Mouse (Mus musculus): ENCODE results near the gene Aldh3b3. TPM values are rescaled to one million over a fixed set of nuclear protein-coding genes. Genes with fewer than 3 reads are reported as not detected.

Aldh3b3 gene
- polyA plus RNA-seq (2017; shearing (Covaris generic)), result not detected

GRCm38 (mm10) chr19:3958470-3958869 is at the start of gene Aldh3b3:
TSS of gene Aldh3b3 (plus strand) at chr19:3958645.

GRCm38 (mm10) chr19:3912337-3913204 is 45.9 kb upstream of the Aldh3b3 start, which contains the start of gene Ndufs8:
TSS of gene Ndufs8 (minus strand) at chr19:3912774.

GRCm38 (mm10) chr19:3929211-3929941 is 29.1 kb upstream of the Aldh3b3 start, which contains the start of gene Aldh3b1:
TSS of gene Aldh3b1 (minus strand) at chr19:3929808.

GRCm38 (mm10) chr19:3935032-3935895 is 23.2 kb upstream of the Aldh3b3 start, which contains the start of gene Unc93b1:
TSS of gene Unc93b1 (plus strand) at chr19:3935186.

GRCm38 (mm10) chr19:3972229-3972628 is 13.8 kb downstream of the Aldh3b3 start, which contains the start of gene Aldh3b2:
TSS of gene Aldh3b2 (plus strand) at chr19:3972328.

GRCm38 (mm10) chr19:3986334-3986733 is 27.9 kb downstream of the Aldh3b3 start, which contains the start of gene Acy3:
TSS of gene Acy3 (plus strand) at chr19:3986570.

GRCm38 (mm10) chr19:3992416-3992815 is 34.0 kb downstream of the Aldh3b3 start, which contains the start of gene Tbx10:
TSS of gene Tbx10 (plus strand) at chr19:3992752.

GRCm38 (mm10) chr19:4000119-4000900 is 41.9 kb downstream of the Aldh3b3 start, which contains the start of the genes Nudt8 and Gm49405:
TSS of gene Nudt8 (plus strand) at chr19:4000580.
TSS of gene Gm49405 (plus strand) at chr19:4000626.

GRCm38 (mm10) chr19:4003112-4003511 is 44.7 kb downstream of the Aldh3b3 start, which contains the start of gene Doc2g:
TSS of gene Doc2g (plus strand) at chr19:4003313.

GRCm38 (mm10) chr19:4012432-4013022 is 54.1 kb downstream of the Aldh3b3 start, which contains the start of gene Ndufv1:
TSS of gene Ndufv1 (minus strand) at chr19:4012806.

Other genes starting within 250 kb of the Aldh3b3 start
- 43.1 TPM for gene Kmt5b, start 191.2 kb upstream of the Aldh3b3 start, polyA plus RNA-seq (2017; shearing (Covaris generic))
- gene Chka, start 106.9 kb upstream of the Aldh3b3 start, polyA plus RNA-seq (2017; shearing (Covaris generic)), result 2.2 TPM
- 71.7 TPM for gene Tcirg1, start 51.5 kb upstream of the Aldh3b3 start, polyA plus RNA-seq (2017; shearing (Covaris generic))
- gene Ndufs8, start 45.9 kb upstream of the Aldh3b3 start, polyA plus RNA-seq (2017; shearing (Covaris generic)), result 230 TPM
- gene Aldh3b1, start 28.8 kb upstream of the Aldh3b3 start, polyA plus RNA-seq (2017; shearing (Covaris generic)), result 0.75 TPM
- gene Unc93b1, start 23.5 kb upstream of the Aldh3b3 start, polyA plus RNA-seq (2017; shearing (Covaris generic)), result 58.1 TPM
- gene Aldh3b2, start 13.7 kb downstream of the Aldh3b3 start, polyA plus RNA-seq (2017; shearing (Covaris generic)), result not detected
- 0.40 TPM for gene Acy3, start 27.9 kb downstream of the Aldh3b3 start, polyA plus RNA-seq (2017; shearing (Covaris generic))
- gene Tbx10, start 34.1 kb downstream of the Aldh3b3 start, polyA plus RNA-seq (2017; shearing (Covaris generic)), result 0.16 TPM
- gene Nudt8, start 41.9 kb downstream of the Aldh3b3 start, polyA plus RNA-seq (2017; shearing (Covaris generic)), result 8.7 TPM
- gene Gm49405, start 42.0 kb downstream of the Aldh3b3 start, polyA plus RNA-seq (2017; shearing (Covaris generic)), result 1.8 TPM
- gene Doc2g, start 44.7 kb downstream of the Aldh3b3 start, polyA plus RNA-seq (2017; shearing (Covaris generic)), result 1.7 TPM
- gene Ndufv1, start 54.2 kb downstream of the Aldh3b3 start, polyA plus RNA-seq (2017; shearing (Covaris generic)), result 155 TPM
- 631 TPM for gene Gstp1, start 79.3 kb downstream of the Aldh3b3 start, polyA plus RNA-seq (2017; shearing (Covaris generic))
- 3.4 TPM for gene Gstp2, start 87.4 kb downstream of the Aldh3b3 start, polyA plus RNA-seq (2017; shearing (Covaris generic))
- 112 TPM for gene Gstp3, start 100.9 kb downstream of the Aldh3b3 start, polyA plus RNA-seq (2017; shearing (Covaris generic))
- gene Cabp2, start 122.9 kb downstream of the Aldh3b3 start, polyA plus RNA-seq (2017; shearing (Covaris generic)), result not detected
- 956 TPM for gene Cdk2ap2, start 138.5 kb downstream of the Aldh3b3 start, polyA plus RNA-seq (2017; shearing (Covaris generic))
- gene Pitpnm1, start 141.4 kb downstream of the Aldh3b3 start, polyA plus RNA-seq (2017; shearing (Covaris generic)), result 367 TPM
- 206 TPM for gene Aip, start 167.2 kb downstream of the Aldh3b3 start, polyA plus RNA-seq (2017; shearing (Covaris generic))
- gene Gpr152, start 181.1 kb downstream of the Aldh3b3 start, polyA plus RNA-seq (2017; shearing (Covaris generic)), result 0.07 TPM
- gene Cabp4, start 185.4 kb downstream of the Aldh3b3 start, polyA plus RNA-seq (2017; shearing (Covaris generic)), result 0.39 TPM
- 477 TPM for gene Coro1b, start 190.0 kb downstream of the Aldh3b3 start, polyA plus RNA-seq (2017; shearing (Covaris generic))
- 1,844 TPM for gene Ptprcap, start 195.0 kb downstream of the Aldh3b3 start, polyA plus RNA-seq (2017; shearing (Covaris generic))
- 49.2 TPM for gene Rps6kb2, start 204.7 kb downstream of the Aldh3b3 start, polyA plus RNA-seq (2017; shearing (Covaris generic))
- gene Carns1, start 216.8 kb downstream of the Aldh3b3 start, polyA plus RNA-seq (2017; shearing (Covaris generic)), result 6.9 TPM
- 832 TPM for gene Tbc1d10c, start 232.6 kb downstream of the Aldh3b3 start, polyA plus RNA-seq (2017; shearing (Covaris generic))
- gene Ppp1ca, start 233.4 kb downstream of the Aldh3b3 start, polyA plus RNA-seq (2017; shearing (Covaris generic)), result 1,230 TPM
- 81.5 TPM for gene Rad9a, start 243.0 kb downstream of the Aldh3b3 start, polyA plus RNA-seq (2017; shearing (Covaris generic))